Mouse (Mus musculus) erythroid progenitor cell, adult 5-6 weeks (primary cell): ENCODE measurements around the gene Tmem248. TPM values are rescaled to one million over a fixed set of nuclear protein-coding genes. Genes with fewer than 3 reads are reported as not detected.

ENCODE experiments used
- ATAC-seq: replicated peaks from 2 replicates; pipeline ENCODE4 v1.8.0; 2016; ENCODE audit warnings: moderate number of reproducible peaks, mild to moderate bottlenecking, moderate TSS enrichment, inconsistent platforms; ENCODE audit not compliant: poor library complexity, low FRiP score, severe bottlenecking
- total RNA-seq, 2 experiments: library from RNA; stranded (forward) in 1 of 2; stranded (reverse) in 1 of 2; fragments of 150-400 nt in 1 of 2; fragments of 186-747, 209-891 nt in 1 of 2; gene quantifications; 2 replicates each; pipeline versions ENCODE4 v1.2.3 to v1.2.4; 2015 to 2017; ENCODE audit warnings: low replicate concordance in 2 of 2

Tmem248 gene
- total RNA-seq, 2 experiments from 2014 or later = 27.7 to 32.0 TPM

GRCm38 (mm10) chr5:130197981-130198380, 18.9 kb upstream of the Tmem248 start:
- no peak for ATAC-seq

DNA sequence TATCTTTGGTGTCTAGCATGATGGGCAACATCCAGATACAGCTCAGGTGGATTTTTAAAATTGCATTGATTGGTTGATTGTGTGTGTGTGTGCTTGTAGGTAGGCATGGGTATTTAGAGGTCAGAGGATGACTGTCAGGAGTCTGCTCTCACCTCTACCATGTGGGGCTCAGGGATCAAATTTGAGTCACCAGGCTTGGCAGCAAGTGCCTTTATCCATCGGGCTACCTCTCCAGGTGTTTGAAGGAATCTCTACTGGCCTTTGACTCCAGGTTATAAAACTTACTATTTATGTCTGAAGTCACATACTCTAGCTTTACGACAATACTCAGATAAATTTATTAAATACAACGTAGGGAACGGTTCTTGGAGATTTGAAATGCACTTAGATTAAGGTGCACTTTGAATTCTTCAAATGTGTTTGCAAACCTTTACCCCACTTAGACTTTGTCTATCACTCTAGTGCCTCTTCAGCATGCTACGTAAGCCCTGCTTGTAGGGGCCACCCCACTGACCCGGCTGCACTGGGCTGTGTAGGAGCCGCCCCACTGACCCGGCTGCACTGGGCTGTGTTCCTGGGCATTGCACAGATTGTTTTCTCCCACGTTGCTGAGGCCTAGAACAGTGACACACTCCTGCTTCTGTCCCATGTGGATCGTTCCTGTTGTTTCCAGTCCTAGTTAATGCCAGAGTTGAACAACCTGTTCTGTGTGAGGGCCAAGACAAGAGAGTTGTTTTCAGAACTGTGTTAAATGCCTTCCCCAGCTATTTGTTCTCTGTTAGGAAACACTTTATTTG, 16.4 kb upstream of the Tmem248 start:
- ATAC-seq = no peak

GRCm38 (mm10) chr5:130203948-130204347, 12.9 kb upstream of the Tmem248 start:
- no peak for ATAC-seq

GRCm38 (mm10) chr5:130204560-130204959, 12.3 kb upstream of the Tmem248 start:
- ATAC-seq = no peak

GRCm38 (mm10) chr5:130205441-130206023, 11.3 kb upstream of the Tmem248 start:
- no peak for ATAC-seq

GRCm38 (mm10) chr5:130207299-130207698, 9.6 kb upstream of the Tmem248 start:
- no peak for ATAC-seq

DNA sequence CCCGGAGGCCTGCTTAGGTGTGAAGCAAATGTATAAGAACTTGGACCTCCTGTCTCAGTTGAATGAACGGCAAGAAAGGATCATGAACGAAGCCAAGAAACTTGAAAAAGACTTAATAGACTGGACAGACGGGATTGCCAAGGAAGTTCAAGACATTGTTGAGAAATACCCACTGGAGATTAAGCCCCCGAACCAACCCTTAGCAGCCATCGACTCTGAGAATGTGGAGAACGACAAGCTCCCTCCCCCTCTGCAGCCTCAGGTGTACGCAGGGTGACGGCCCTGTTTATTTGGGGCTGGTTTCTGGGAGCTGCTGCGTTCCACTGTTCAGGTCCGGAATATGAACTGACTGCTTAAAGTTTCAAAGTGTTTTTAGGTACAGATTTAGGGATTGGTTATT, 3.9 kb upstream of the Tmem248 start:
- ATAC-seq = no peak

GRCm38 (mm10) chr5:130217406-130217805, 525 bp downstream of the Tmem248 start:
- no peak for ATAC-seq

DNA sequence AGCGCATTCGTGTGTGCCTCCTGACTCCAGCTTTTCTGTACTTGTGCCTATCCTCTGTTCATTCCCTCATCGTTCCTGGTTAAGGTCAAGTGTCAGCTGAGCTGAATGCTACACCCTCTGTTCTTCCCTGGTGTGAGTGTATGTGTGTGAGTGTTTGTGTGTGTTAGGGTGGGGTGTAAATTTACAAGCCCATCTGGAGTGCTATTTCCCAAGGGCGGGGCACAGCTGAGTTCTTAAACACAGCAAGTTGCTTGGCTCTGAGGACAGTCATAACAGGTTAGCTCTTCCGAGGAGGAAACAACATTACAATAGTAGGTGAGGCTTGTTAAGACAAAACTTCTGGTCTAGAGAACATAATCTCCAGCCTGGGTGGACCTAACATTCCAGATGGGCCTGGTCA, 1.5 kb downstream of the Tmem248 start:
- no peak for ATAC-seq

GRCm38 (mm10) chr5:130221316-130221715, 4.4 kb downstream of the Tmem248 start:
- no peak for ATAC-seq

- peak; percentile 42 for ATAC-seq
These were observed 4.9 kb downstream of the Tmem248 start for GRCm38 (mm10) chr5:130221760-130222145.

DNA sequence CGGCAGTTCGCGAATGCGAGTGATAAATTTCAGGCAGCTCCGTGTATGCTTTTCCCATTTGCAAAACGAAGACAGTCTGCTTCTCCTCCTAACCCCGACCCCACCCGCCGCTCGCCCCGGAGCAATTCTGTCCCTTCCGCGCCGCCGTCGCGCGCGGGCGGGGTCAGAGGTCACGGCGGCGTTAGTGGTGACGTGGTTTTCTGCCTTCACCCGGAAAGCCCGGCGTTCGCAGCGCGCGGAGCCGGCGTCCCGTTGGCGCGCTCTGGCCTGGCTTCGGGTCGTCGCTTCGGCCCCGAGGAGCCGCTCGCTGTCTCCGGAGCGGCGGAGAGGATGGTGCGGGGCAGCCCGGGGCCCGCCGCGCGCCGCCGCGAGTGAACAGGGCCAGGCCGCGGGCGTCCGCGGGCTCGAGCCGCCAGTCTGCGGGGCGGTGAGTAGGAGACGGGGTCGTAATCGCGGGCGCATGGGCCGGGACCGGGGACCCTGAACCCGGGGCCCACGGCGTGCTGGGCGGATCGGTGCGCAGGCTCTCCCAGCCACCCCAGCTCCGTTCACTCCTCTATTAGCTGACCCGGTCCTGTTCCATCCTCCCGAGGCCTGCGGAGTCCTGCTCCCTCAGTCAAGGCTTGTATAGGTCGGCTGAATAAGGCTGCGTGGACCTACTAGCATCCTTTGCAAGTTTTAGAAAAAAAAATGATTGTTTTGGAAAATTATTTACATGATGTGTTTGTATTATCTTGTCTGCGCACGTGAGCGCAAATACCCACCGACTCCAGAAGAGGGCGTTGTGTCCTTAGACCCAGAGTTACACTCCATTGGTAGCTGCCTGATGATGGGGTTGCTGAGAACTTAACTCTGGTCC, 5.5 kb downstream of the Tmem248 start:
- peak; percentile 91 for ATAC-seq

GRCm38 (mm10) chr5:130226790-130227189, 9.9 kb downstream of the Tmem248 start:
- ATAC-seq = no peak

DNA sequence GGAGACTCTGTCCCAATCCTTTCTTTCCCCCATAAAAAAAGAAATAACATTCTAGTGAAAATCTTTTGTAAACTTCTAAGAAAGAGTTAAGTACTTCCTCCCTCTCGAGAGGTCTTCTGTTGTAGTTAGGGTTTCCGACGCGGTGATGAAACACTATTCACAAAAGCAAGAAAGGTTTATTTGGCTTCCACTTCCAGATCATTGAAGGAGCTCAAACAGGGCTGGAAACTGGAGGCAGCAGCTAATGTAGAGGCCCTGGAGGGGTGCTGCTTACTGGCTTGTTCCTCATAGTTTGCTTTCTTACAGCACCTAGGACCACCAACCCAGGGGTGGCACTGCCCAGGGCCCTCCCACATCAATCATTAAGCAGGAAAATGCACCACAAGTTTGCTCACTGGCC, 11.2 kb downstream of the Tmem248 start:
- ATAC-seq = no peak

DNA sequence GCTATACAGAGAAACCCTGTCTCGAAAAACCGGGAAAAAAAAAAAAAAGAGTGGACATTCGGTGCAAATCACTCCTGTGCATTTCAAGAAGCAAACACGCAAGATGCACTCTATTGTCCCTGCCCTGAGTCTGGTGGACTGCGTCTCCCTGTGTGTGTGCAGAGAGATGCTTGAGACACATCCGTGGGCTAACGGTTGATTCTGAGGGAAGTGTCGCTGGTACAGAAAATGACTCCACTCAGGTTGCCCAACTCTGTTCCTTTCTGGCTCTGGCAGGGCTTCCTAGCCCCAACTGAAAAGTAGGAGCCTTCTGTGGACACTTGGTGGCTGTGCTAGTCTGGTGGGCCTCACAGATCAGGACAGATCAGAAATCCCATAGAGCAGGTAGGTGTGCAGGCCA, 19.4 kb downstream of the Tmem248 start:
- no peak for ATAC-seq

DNA sequence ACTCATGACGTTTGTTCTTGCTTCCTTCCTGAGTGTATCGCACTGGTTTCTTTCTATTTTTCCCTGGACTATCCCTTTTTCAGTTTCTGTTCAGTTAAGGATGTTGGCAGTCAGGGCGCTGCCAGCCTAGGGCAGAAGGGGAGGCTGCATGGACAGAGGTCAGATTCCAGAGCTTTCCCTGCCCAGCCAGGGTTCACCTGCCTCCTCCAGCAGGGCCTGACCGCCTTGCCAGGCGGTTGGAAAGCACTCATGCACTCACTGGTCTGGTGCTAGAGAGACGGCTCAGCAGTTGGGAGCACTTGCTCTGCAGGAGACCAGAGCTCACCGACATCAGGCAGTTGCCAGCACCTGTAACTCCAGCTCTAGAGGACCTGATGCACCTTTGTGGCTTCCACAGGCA, 22.4 kb downstream of the Tmem248 start:
- ATAC-seq = no peak

- ATAC-seq = no peak
These were observed 23.0 kb downstream of the Tmem248 start for GRCm38 (mm10) chr5:130239856-130240255.

DNA sequence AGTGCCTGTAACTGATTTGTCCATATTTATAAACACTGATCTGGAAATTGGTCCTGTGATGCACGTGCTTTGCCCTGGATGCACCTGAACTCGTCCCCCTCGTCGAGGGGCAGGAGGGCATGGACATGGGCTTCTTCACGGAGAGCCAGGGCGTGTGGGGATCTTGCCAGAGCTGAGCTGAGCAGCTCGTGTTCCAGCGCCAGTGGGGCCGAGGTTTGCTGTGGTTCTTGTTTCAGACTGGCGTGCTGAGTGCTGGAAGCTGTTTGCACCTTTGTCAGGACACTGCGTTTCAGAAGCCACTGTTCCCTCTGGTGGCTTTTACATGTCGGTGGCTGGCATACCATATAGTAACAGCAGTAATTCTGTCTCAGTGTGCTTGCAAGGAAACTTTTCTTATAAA, 24.5 kb downstream of the Tmem248 start:
- no peak for ATAC-seq

- ATAC-seq = no peak
These were observed 30.9 kb downstream of the Tmem248 start for GRCm38 (mm10) chr5:130247823-130248222.

DNA sequence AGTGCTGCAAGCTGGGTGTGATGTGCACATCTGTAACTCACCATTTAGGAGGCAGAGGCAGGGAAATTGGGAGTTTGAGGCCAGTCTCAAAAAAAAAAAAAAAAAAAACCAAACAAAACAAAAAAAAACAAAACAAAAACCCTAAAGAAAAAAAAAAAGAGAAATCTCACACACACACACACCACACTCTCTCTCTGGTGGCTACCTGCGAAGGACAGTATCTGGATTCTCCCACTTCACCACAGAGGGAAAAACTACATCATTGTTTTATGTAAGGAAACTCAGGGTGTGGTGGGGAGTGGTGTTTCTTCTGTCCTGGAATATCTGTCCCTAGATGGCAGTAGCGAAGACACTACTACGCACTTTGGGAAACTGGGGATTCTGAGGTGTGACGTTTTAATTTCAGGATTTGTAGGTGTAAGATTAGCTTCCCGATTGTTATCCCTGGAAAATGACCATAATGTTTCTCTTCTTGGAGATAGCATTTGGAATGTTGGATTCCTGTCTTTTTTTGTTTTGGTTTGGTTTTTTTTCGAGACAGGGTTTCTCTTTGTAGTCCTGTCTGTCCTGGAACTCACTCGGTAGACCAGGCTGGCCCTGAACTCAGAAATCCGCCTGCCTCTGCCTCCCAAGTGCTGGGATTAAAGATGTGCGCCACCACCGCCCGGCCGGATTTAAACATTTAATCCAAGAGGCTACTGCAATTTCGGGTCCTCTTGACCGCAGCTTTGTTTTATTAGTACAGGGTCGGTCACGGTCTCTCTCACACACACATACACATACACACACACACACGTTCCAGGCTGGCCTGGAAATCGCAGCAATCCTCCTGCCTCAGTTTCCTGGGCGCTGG, 37.5 kb downstream of the Tmem248 start:
- ATAC-seq = no peak; the same call in 1 of the 2 replicates
